Mouse (Mus musculus): ENCODE data around the gene Idnk.
A peak's percentile ranks its signal among the peaks of the same experiment; 100 is the strongest.

GRCm38 (mm10) chr13:58149033-58149558 lies 8.4 kb upstream of the Idnk start:
- no peak for TF ChIP-seq GATA1 (IDR thresholded peaks at IDR 0.05; ENCODE audit: low read depth, low read length)
- TF ChIP-seq POLR2A (IDR thresholded peaks at IDR 0.05; ENCODE audit: control insufficient read depth in 1 of 2, insufficient read depth in 1 of 2, low read depth in 1 of 2, low read length in 2 of 2, poor library complexity in 1 of 2) = peak in 1 of 2 experiments; percentile 42; a peak in 1 of 4 replicates
- TF ChIP-seq E2F4 (IDR thresholded peaks at IDR 0.05; ENCODE audit: borderline replicate concordance, low read depth, low read length) = no peak
- TF ChIP-seq CTCF (IDR thresholded peaks at IDR 0.05 in 2 of 3, conservative IDR thresholded peaks at IDR 0.05 in 1 of 3; ENCODE audit: control insufficient read depth in 1 of 3, insufficient read depth in 1 of 3, low read depth in 2 of 3, low read length in 3 of 3, poor library complexity in 1 of 3, severe bottlenecking in 1 of 3) = peak; percentile 33 to 65 (median 56); a peak in 5 of 6 replicates
- TF ChIP-seq ZC3H11A (IDR thresholded peaks at IDR 0.05; ENCODE audit: low read depth, low read length) = peak; percentile 44; the same call in 1 of the 2 replicates

Data from MEL (cell line).